Mouse (Mus musculus): ENCODE measurements at regions not wholly inside any gene's neighbourhood (a gene's known extent, or its start where the extent isn't known, plus 50 kb on each side); places are given as distances from the start of the nearest gene placed in this dataset.

DNA sequence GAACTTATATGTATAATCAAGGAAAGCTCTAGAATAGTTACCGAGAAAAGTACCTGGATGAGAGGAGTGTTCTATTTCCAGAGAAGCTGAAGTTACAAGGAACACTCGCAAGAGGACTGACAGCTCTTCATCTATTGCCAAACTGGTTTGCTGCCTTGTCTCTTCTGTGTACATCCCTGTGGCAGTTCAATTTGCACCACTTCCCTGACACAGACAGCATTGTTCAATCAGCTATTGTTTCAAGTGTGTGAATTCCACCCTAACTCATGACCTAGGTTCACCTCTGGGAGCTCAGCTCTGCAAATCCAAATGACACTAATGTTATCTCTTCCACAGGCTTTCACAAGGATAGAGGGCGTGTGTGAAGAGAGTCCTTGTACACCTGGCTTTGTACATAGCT is 112.2 kb upstream of the Arntl start:
- H3K4me3 ChIP-seq (replicated peaks; ENCODE audit: low read depth, low read length): no peak overlapping the region
- no peaks in the 10 kb centered on the region for H3K27me3 ChIP-seq (ENCODE audit: control insufficient read depth, insufficient read depth, low read length)
- no peaks in the 10 kb centered on the region for H3K9me3 ChIP-seq (ENCODE audit: control insufficient read depth, low read length)
- H3K4me2 ChIP-seq (ENCODE audit: low read length): no peak overlapping the region
- H3K27ac ChIP-seq (replicated peaks; ENCODE audit: low read depth, low read length): no peak overlapping the region
- DNase-seq: no peak
- WGBS: 83% methylated on average over 3 of the region's 3 CpGs
- H3K36me3 ChIP-seq (ENCODE audit: control insufficient read depth, insufficient read depth, low read length): no peaks in the 10 kb centered on the region
- ATAC-seq (ENCODE audit: low FRiP score, low TSS enrichment): no peak
- no peak overlapping the region for H3K9ac ChIP-seq (replicated peaks; ENCODE audit: low read length)
- no peaks in the 10 kb centered on the region for H3K4me1 ChIP-seq (ENCODE audit: control insufficient read depth, insufficient read depth, low read length)

DNA sequence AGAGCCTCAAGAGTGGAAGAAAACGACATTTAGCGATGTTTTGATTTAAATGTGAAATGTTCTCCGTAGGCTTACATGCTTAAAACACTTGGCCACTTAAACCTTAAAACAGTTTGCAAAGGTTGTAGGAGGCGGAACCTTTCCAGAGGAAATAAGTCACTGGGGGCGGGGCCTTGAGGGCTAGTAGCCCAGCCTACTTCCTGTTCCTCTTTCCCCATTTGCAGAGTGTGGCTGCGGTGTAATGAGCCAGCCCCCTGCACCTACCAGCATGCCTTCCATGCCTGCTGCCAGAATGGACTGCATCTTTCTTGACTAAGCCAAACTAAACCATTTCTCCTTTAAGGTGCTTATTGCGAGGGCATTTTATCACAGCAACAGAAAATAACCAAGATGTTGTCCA is 103.0 kb upstream of the Arntl start:
- Histone ChIP-seq H3K9me3 (ENCODE audit: control insufficient read depth, low read length) (no peaks in the 10 kb centered on the region), H3K27ac (replicated peaks; ENCODE audit: low read depth, low read length) (no peak overlapping the region), H3K27me3 (ENCODE audit: control insufficient read depth, insufficient read depth, low read length) (no peaks in the 10 kb centered on the region), H3K36me3 (ENCODE audit: control insufficient read depth, insufficient read depth, low read length) (no peaks in the 10 kb centered on the region), H3K4me2 (ENCODE audit: low read length) (no peak overlapping the region), H3K4me3 (replicated peaks; ENCODE audit: low read depth, low read length) (no peak overlapping the region), H3K4me1 (ENCODE audit: control insufficient read depth, insufficient read depth, low read length) (no peaks in the 10 kb centered on the region), H3K9ac (replicated peaks; ENCODE audit: low read length) (no peak overlapping the region)
- ATAC-seq (ENCODE audit: low FRiP score, low TSS enrichment): no peak
- WGBS: 94% methylated on average over 7 of the region's 7 CpGs
- no peak for DNase-seq

DNA sequence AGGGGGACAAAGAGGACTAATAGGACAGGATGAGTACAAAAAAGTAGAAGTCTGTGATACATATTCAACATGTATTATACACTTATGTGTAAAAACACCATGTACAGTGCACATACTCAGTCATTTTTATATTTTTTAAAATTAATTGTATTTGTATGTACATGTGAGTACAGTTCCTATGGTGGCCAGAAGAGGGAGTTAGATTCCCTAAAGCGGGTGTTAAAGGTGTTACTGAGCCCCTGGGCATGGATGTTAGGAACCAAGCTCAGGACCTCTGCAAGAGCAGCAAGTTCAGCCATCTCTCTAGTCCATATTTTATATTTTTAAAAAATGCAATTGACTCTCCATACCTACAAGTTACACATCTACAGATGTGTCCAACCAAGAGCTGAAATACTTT is 101.9 kb upstream of the Arntl start:
- Histone ChIP-seq H3K36me3 (ENCODE audit: control insufficient read depth, insufficient read depth, low read length) (no peaks in the 10 kb centered on the region), H3K4me1 (ENCODE audit: control insufficient read depth, insufficient read depth, low read length) (no peaks in the 10 kb centered on the region), H3K4me2 (ENCODE audit: low read length) (no peak overlapping the region), H3K27ac (replicated peaks; ENCODE audit: low read depth, low read length) (no peak overlapping the region), H3K9ac (replicated peaks; ENCODE audit: low read length) (no peak overlapping the region), H3K9me3 (ENCODE audit: control insufficient read depth, low read length) (no peaks in the 10 kb centered on the region), H3K4me3 (replicated peaks; ENCODE audit: low read depth, low read length) (no peak overlapping the region), H3K27me3 (ENCODE audit: control insufficient read depth, insufficient read depth, low read length) (no peaks in the 10 kb centered on the region)
- ATAC-seq (ENCODE audit: low FRiP score, low TSS enrichment) (no peak), DNase-seq (no peak)
- WGBS: 49% methylated on average over 1 of the region's 1 CpGs

DNA sequence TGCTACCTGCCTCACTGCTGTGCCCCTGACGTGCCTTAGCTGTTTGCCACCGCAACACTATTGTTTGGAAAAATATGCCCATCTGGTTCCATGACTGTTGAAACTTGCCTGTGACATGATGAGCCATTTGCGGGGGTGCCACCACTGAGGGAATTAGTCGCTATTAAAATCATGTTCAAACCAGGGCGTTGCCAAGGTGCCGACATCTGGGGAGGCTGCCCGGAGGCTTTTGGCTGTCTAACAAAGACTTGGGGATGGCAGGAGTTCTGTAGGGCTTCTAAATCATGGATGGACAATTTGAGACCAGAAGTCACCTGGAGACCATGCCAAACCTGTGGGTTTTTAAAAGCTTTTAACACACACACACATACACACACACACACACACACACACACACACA is 100.5 kb upstream of the Arntl start:
- no peaks in the 10 kb centered on the region for H3K9me3 ChIP-seq (ENCODE audit: control insufficient read depth, low read length)

DNA sequence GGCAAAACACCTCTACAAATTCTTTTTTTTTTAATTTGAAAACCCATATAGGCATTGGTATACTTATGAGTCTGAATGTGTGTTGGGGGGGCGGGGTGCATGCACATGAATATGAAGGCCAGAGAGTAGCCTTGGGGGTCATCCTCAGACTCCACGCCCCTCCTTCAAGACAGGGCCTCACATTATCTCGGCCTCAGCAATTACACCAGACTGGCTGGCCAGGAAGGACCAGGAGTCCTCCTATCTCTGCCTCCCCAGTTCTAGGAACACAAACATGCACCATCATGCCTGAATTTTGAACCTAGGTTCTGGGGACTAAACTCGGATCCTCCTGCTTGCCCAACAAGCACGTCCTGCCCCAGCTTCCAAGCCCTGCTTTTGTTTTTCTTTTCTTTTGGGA is 99.3 kb upstream of the Arntl start:
- WGBS: 87% methylated on average over 5 of the region's 5 CpGs
- no peak overlapping the region for H3K9ac ChIP-seq (replicated peaks; ENCODE audit: low read length)
- no peaks in the 10 kb centered on the region for H3K4me1 ChIP-seq (ENCODE audit: control insufficient read depth, insufficient read depth, low read length)
- DNase-seq (no peak), ATAC-seq (ENCODE audit: low FRiP score, low TSS enrichment) (no peak)
- no peak overlapping the region for H3K4me2 ChIP-seq (ENCODE audit: low read length)
- no peaks in the 10 kb centered on the region for H3K36me3 ChIP-seq (ENCODE audit: control insufficient read depth, insufficient read depth, low read length)
- H3K27me3 ChIP-seq (ENCODE audit: control insufficient read depth, insufficient read depth, low read length): no peaks in the 10 kb centered on the region
- no peak overlapping the region for H3K27ac ChIP-seq (replicated peaks; ENCODE audit: low read depth, low read length)
- H3K9me3 ChIP-seq (ENCODE audit: control insufficient read depth, low read length): no peaks in the 10 kb centered on the region
- H3K4me3 ChIP-seq (replicated peaks; ENCODE audit: low read depth, low read length): no peak overlapping the region

More for the DNA sequence above, 100.5 kb upstream of the Arntl start:
- DNase-seq (no peak), ATAC-seq (ENCODE audit: low FRiP score, low TSS enrichment) (no peak)
- H3K4me2 ChIP-seq (ENCODE audit: low read length): no peak overlapping the region
- H3K9ac ChIP-seq (replicated peaks; ENCODE audit: low read length): no peak overlapping the region
- H3K4me1 ChIP-seq (ENCODE audit: control insufficient read depth, insufficient read depth, low read length): no peaks in the 10 kb centered on the region
- no peaks in the 10 kb centered on the region for H3K36me3 ChIP-seq (ENCODE audit: control insufficient read depth, insufficient read depth, low read length)
- no peak overlapping the region for H3K27ac ChIP-seq (replicated peaks; ENCODE audit: low read depth, low read length)
- 90% methylated on average over 7 of the region's 7 CpGs for WGBS
- no peak overlapping the region for H3K4me3 ChIP-seq (replicated peaks; ENCODE audit: low read depth, low read length)
- no peaks in the 10 kb centered on the region for H3K27me3 ChIP-seq (ENCODE audit: control insufficient read depth, insufficient read depth, low read length)

DNA sequence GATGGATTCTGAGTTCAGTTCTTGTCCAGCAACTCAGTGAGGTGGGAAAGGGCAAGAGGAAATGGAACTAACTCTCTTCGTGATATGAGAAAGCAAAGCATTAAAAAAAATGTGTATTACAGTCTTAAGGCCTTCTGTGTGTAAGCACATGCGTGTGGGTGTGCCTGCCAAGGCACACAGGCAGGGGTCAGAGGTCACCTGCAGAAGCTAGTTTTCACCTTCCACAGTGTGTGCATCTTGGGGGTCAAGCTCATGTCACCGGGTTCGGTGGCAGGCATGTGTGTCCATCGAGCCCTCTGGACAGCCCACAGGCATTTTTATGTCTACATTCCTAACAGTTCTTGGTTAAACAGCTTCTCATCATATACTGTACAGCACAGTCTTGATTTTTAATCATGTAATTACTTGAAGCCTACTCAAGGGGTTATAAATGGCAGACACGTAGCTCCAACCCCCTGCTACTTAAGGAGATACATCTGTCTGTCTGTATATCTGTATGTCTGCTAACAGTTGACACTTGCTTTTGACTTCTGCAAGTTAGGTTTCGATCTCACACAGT is 98.7 kb upstream of the Arntl start:
- H3K4me1 ChIP-seq (ENCODE audit: control insufficient read depth, insufficient read depth, low read length): no peaks in the 10 kb centered on the region
- H3K36me3 ChIP-seq (ENCODE audit: control insufficient read depth, insufficient read depth, low read length): no peaks in the 10 kb centered on the region
- H3K9ac ChIP-seq (replicated peaks; ENCODE audit: low read length): no peak overlapping the region
- WGBS: 91% methylated on average over 7 of the region's 7 CpGs
- no peaks in the 10 kb centered on the region for H3K27me3 ChIP-seq (ENCODE audit: control insufficient read depth, insufficient read depth, low read length)
- no peak overlapping the region for H3K4me2 ChIP-seq (ENCODE audit: low read length)
- ATAC-seq (ENCODE audit: low FRiP score, low TSS enrichment): no peak
- no peak for DNase-seq
- no peak overlapping the region for H3K27ac ChIP-seq (replicated peaks; ENCODE audit: low read depth, low read length)
- no peaks in the 10 kb centered on the region for H3K9me3 ChIP-seq (ENCODE audit: control insufficient read depth, low read length)
- H3K4me3 ChIP-seq (replicated peaks; ENCODE audit: low read depth, low read length): no peak overlapping the region

DNA sequence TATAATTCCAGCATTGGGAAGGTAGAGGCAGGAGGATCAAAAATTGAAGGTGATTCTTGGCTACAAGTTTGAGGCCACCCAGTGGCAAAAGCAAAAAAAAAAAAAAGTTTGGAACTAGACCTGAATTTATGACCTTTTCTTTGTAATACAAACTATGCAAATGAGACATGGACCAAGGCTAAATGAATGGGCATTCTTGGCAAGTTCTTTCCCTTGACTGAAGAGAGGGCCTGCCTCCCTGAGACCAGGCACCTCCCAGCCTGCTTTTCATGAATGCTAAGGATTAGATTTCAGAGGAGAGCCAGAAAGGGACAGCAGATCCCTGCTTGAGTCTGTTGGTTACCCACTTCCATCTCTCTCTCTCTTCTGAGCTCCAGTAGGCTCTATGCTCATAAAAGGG is 97.8 kb upstream of the Arntl start:
- Histone ChIP-seq H3K4me2 (ENCODE audit: low read length) (no peak overlapping the region), H3K36me3 (ENCODE audit: control insufficient read depth, insufficient read depth, low read length) (no peaks in the 10 kb centered on the region), H3K4me3 (replicated peaks; ENCODE audit: low read depth, low read length) (no peak overlapping the region), H3K4me1 (ENCODE audit: control insufficient read depth, insufficient read depth, low read length) (no peaks in the 10 kb centered on the region), H3K27me3 (ENCODE audit: control insufficient read depth, insufficient read depth, low read length) (no peaks in the 10 kb centered on the region), H3K9ac (replicated peaks; ENCODE audit: low read length) (no peak overlapping the region), H3K27ac (replicated peaks; ENCODE audit: low read depth, low read length) (no peak overlapping the region), H3K9me3 (ENCODE audit: control insufficient read depth, low read length) (no peaks in the 10 kb centered on the region)
- no peak for ATAC-seq (ENCODE audit: low FRiP score, low TSS enrichment)
- DNase-seq: no peak

DNA sequence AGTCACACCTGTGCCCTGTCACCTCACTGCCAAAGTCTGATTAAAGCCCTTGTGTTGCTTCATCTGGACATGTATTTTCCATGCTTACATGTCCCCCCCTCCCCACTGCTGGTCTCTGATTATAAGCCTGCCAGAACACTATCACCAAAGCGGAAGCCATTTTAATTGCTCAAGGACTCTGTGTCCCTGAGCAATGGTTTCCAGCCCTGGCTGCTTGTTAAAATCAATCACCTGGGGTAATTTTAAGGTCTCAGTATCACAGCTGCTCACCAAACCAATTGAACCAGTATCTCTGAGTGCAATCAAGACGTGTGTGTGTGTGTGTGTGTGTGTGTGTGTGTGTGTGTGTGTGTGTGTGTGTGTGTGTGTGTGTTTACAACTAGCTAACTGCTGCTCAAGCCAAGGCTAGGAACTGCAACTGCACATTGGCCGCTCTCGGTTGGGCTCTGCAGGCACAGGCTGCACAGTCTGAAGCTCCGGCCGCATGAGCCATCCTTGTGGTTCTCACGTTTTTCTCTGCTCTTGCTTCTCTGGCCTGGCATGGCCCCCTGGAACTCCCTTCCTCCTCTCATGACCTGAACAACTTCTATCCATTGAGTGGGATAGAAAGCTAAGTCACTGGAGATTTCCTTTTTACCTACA is 96.3 kb upstream of the Arntl start:
- Histone ChIP-seq H3K27me3 (ENCODE audit: control insufficient read depth, insufficient read depth, low read length) (no peaks in the 10 kb centered on the region), H3K4me2 (ENCODE audit: low read length) (no peak overlapping the region), H3K4me1 (ENCODE audit: control insufficient read depth, insufficient read depth, low read length) (no peaks in the 10 kb centered on the region), H3K4me3 (replicated peaks; ENCODE audit: low read depth, low read length) (no peak overlapping the region), H3K9ac (replicated peaks; ENCODE audit: low read length) (no peak overlapping the region), H3K27ac (replicated peaks; ENCODE audit: low read depth, low read length) (no peak overlapping the region), H3K9me3 (ENCODE audit: control insufficient read depth, low read length) (no peaks in the 10 kb centered on the region), H3K36me3 (ENCODE audit: control insufficient read depth, insufficient read depth, low read length) (no peaks in the 10 kb centered on the region)
- 75% methylated on average over 7 of the region's 7 CpGs for WGBS
- DNase-seq (no peak), ATAC-seq (ENCODE audit: low FRiP score, low TSS enrichment) (no peak)

DNA sequence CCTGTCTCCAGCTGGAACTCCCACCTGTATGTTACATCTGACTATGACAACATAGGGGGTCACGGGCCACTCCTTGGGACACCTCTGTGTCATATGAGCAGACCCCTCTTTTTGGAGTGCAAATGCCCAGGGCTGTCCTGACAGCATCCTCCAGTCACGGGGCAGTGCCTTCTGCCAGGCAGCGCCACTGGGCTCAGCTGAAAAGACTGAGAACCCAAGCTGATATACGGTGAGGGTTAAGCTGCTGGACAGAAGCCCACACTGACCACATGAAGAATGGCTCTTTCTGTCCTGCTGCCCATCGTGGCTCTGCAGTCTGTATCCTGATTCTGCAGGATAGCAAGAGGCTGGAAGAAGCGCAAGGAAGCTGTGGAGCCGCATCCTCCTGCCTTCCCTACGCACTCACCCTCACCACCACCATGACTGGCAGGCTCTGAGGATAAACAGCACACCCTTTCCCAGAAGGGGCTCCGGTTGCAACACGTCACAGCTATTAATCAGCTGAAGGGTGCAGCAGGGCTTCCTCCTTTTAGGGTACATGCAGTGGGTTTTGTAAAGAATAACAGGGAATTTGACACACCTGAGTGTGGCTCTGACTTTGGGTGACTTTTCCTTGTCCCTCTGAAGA is 93.9 kb upstream of the Arntl start:
- H3K4me3 ChIP-seq (replicated peaks; ENCODE audit: low read depth, low read length): no peak overlapping the region
- ATAC-seq (ENCODE audit: low FRiP score, low TSS enrichment) (no peak), DNase-seq (no peak)
- H3K4me2 ChIP-seq (ENCODE audit: low read length): no peak overlapping the region
- H3K4me1 ChIP-seq (ENCODE audit: control insufficient read depth, insufficient read depth, low read length): no peaks in the 10 kb centered on the region
- WGBS: 80% methylated on average over 10 of the region's 10 CpGs
- H3K9me3 ChIP-seq (ENCODE audit: control insufficient read depth, low read length): no peaks in the 10 kb centered on the region
- no peak overlapping the region for H3K27ac ChIP-seq (replicated peaks; ENCODE audit: low read depth, low read length)
- H3K9ac ChIP-seq (replicated peaks; ENCODE audit: low read length): no peak overlapping the region
- no peaks in the 10 kb centered on the region for H3K36me3 ChIP-seq (ENCODE audit: control insufficient read depth, insufficient read depth, low read length)
- H3K27me3 ChIP-seq (ENCODE audit: control insufficient read depth, insufficient read depth, low read length): no peaks in the 10 kb centered on the region

Data from midbrain, embryonic 14.5 days (tissue).